Mouse (Mus musculus) hindbrain, postnatal 0 days (tissue): Measurements from ENCODE around the gene Tmcc3. TPM values are rescaled to one million over a fixed set of nuclear protein-coding genes. Genes with fewer than 3 reads are reported as not detected.

Source experiments
- ATAC-seq: fragments of 200-750 bp; cut with Nextera tagmentation; 2 replicates; pipeline ENCODE4 v1.8.0; 2017; ENCODE audit warnings: mild to moderate bottlenecking, moderate TSS enrichment, moderate library complexity
- DNase-seq: peaks from one replicate; pipeline ENCODE4 v3.0.0-alpha.2; 2015; ENCODE audit warnings: low spot score
- H3K27ac ChIP-seq: fragments of 300-500 bp; sonication (generic); 2 replicates; pipeline ENCODE4 v1.5.1; 2014; ENCODE audit warnings: mild to moderate bottlenecking
- H3K27me3 ChIP-seq: fragments of 300-500 bp; sonication (generic); 2 replicates; pipeline ENCODE4 v1.6.1; 2014; ENCODE audit warnings: low read length, mixed read lengths; ENCODE audit not compliant: insufficient read depth
- H3K36me3 ChIP-seq: fragments of 300-500 bp; sonication (generic); 2 replicates; pipeline ENCODE4 v1.6.1; 2014; ENCODE audit warnings: low read length, mixed read lengths; ENCODE audit not compliant: insufficient read depth
- H3K4me1 ChIP-seq: fragments of 300-500 bp; sonication (generic); 2 replicates; pipeline ENCODE4 v1.6.1; 2014; ENCODE audit warnings: antibody characterized with exemption, low read length, mixed read lengths; ENCODE audit not compliant: insufficient read depth
- H3K4me2 ChIP-seq: fragments of 300-500 bp; sonication (generic); 2 replicates; pipeline ENCODE4 v1.6.1; 2014; ENCODE audit warnings: low read depth, mild to moderate bottlenecking, low read length, moderate library complexity, mixed read lengths
- H3K4me3 ChIP-seq: fragments of 300-500 bp; sonication (generic); 2 replicates; pipeline ENCODE4 v1.5.1; 2014; ENCODE audit warnings: low read length
- H3K9ac ChIP-seq: fragments of 300-500 bp; sonication (generic); replicated peaks from 2 replicates; pipeline ENCODE4 v1.6.1; 2014; ENCODE audit warnings: mild to moderate bottlenecking, low read length, moderate library complexity, mixed read lengths
- H3K9me3 ChIP-seq: fragments of 300-500 bp; sonication (generic); 2 replicates; pipeline ENCODE4 v1.6.1; 2016; ENCODE audit warnings: low read length, mixed read lengths
- CTCF ChIP-seq: IDR thresholded peaks from 2 replicates; pipeline ENCODE4 v1.5.1; 2016; ENCODE audit warnings: antibody characterized with exemption, control low read depth, low read depth
- WGBS: fragments of 180-500 bp; shearing (Covaris S2); extraction: QIAGEN DNeasy Blood & Tissue Kit; methylation state at CpG from one replicate; pipeline ENCODE4 v1.1.7; 2014; 5-methylcytosine and 5-hydroxymethylcytosine counted together
- polyA plus RNA-seq: library from polyadenylated mRNA; unstranded; fragments of >200 nt; fragmentation: Nextera tagmentation; extraction: Ambion mirVana; gene quantifications from 2 replicates; pipeline ENCODE4 v1.2.1, GENCODE M21; 2015
- total RNA-seq: library from RNA; depleted of rRNA; stranded (reverse); fragments of >200 nt; gene quantifications from 2 replicates; pipeline ENCODE4 v1.2.3, GENCODE M21; 2014

The Tmcc3 gene
- total and polyA plus RNA-seq, 2 experiments from 2014 or later, result 9.7 to 15.3 TPM

GRCm38 (mm10) chr10:94426921-94427270 lies 115.1 kb downstream of the Tmcc3 start:
- no peak overlapping the region for H3K4me3 ChIP-seq
- H3K27me3 ChIP-seq, result no peaks in the 10 kb centered on the region
- H3K9ac ChIP-seq, result 0 out of 2 replicates have a peak overlapping the region, but pooled peaks have one; percentile 17
- H3K4me1 ChIP-seq, result peaks cover 5% of the 10 kb centered on the region
- 70% methylated on average over 15 of the region's 15 CpGs for WGBS
- peak overlapping the region; percentile 60; the same call in 1 of the 2 replicates for H3K27ac ChIP-seq
- TF ChIP-seq CTCF, result no peak
- DNase-seq (no peak), ATAC-seq (no peak)
- H3K9me3 ChIP-seq, result no peaks in the 10 kb centered on the region
- H3K36me3 ChIP-seq, result no peaks in the 10 kb centered on the region
- peak overlapping the region; percentile 6; the same call in 1 of the 2 replicates for H3K4me2 ChIP-seq

DNA sequence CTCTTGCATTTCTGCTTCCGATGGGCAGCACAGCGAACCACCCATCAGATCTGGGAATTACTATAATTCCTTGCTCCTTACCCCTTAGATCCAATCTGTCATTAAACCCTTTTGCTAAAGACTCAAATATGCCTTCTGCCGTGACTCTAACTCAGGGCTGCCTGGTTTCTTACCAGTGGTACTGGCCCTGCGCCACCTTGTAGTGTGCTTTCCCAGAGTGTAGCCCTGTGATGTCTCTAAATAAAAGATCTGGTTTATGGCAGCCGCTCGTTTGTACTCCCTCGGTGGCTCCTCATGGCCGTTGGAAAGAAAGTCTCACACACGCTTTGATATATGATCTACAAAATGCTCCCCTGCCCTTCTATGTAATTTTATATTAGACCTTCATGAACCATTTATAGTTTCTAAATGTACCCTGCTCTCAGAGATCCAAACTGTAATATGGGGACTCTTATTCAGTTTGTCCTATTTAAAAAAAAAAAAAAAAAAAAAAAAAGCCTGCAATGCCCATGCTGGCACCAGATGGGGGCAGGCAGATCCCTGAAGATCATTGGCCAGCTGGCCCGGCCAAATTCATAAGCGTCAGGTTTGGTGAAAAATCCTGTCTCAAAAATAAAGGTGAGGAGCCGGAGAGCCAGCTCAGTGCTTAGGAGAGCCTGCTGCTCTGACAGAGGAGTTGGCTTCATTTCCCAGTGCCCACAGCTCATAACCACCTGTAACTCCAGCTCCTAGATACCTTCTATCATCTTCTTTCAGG lies 116.6 kb downstream of the Tmcc3 start:
- Histone ChIP-seq H3K27ac (no peak overlapping the region), H3K27me3 (no peaks in the 10 kb centered on the region), H3K9ac (no peak overlapping the region), H3K4me2 (no peak overlapping the region; the same call in 1 of the 2 replicates), H3K4me3 (no peak overlapping the region), H3K36me3 (no peaks in the 10 kb centered on the region), H3K4me1 (peaks cover 5% of the 10 kb centered on the region), H3K9me3 (no peaks in the 10 kb centered on the region)
- WGBS, result 54% methylated on average over 12 of the region's 12 CpGs
- peak; percentile 74 for DNase-seq
- no peak for ATAC-seq
- TF ChIP-seq CTCF, result peak; percentile 53

DNA sequence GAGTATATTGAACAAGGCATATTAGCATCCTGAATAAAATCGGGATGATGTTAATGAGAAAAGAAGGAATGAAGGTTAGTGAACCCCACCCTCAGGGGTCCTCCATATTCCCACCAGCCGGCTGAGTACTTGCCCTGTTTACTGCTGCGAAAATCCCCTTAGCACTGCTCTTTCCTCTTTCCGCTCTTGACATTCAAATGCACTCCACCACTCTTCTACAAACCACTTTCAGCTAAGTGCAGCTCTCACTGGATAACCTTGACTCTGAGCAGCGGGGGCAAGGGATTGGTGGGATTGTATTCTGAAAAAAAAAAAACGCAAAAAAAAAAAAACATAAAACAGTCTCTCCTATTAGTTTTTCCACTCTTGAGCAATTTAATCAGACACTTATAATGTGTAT lies 118.8 kb downstream of the Tmcc3 start:
- WGBS, result 79% methylated on average over 6 of the region's 6 CpGs
- ATAC-seq (no peak), DNase-seq (no peak)
- Histone ChIP-seq H3K4me2 (no peak overlapping the region), H3K4me1 (peaks cover 5% of the 10 kb centered on the region), H3K27me3 (no peaks in the 10 kb centered on the region), H3K36me3 (no peaks in the 10 kb centered on the region), H3K4me3 (no peak overlapping the region), H3K9ac (no peak overlapping the region), H3K9me3 (no peaks in the 10 kb centered on the region), H3K27ac (no peak overlapping the region)
- TF ChIP-seq CTCF, result no peak

- no peak overlapping the region for H3K27ac ChIP-seq
- H3K4me2 ChIP-seq, result no peak overlapping the region
- H3K9me3 ChIP-seq, result no peaks in the 10 kb centered on the region
- H3K9ac ChIP-seq, result no peak overlapping the region
- DNase-seq (no peak), ATAC-seq (no peak)
- no peak overlapping the region for H3K4me3 ChIP-seq
- no peak for TF ChIP-seq CTCF
- 65% methylated on average over 5 of the region's 5 CpGs for WGBS
- no peaks in the 10 kb centered on the region for H3K4me1 ChIP-seq
- no peaks in the 10 kb centered on the region for H3K27me3 ChIP-seq
- H3K36me3 ChIP-seq, result no peaks in the 10 kb centered on the region
Observed at GRCm38 (mm10) chr10:94432933-94433332, 121.2 kb downstream of the Tmcc3 start.

DNA sequence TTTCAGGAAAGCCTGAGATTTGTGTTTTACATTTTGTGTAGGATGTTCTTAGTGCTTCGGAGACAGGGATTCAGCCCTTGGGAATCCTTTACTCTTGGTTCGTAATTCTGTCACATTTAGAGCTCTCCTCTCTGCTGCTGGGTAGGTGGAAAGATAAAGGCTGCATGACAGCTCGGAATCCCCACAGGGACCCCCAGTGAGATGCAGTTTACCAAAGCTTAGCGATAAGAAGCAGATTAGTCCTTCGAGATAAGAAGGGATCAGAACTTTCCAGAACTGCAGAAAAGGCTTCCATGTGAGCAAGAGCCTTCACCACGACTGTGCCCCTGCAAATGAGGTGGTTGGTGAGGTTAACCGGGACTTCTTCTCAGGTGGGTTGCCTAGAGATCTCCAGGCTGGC lies 122.2 kb downstream of the Tmcc3 start:
- no peak for DNase-seq
- WGBS, result 49% methylated on average over 7 of the region's 7 CpGs

DNA sequence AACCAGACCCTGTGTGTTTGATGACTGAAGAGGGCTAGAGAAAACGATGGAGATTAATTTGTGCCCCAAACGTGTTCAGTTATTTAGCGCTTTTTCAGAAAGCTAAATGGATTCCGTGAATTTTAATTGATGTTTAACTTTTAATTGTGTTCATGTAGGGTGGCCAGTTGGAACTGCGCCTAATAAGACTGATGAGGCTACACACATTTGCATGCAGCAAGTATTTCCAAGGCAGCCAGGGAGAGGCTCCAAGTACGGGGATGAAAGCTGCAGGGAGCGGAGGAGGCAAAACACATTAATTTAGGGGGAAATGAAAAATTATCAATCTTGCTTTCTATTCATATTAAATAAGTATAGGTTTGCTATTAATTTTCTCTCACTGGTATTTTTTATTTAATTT lies 131.0 kb downstream of the Tmcc3 start:
- Histone ChIP-seq H3K36me3 (no peaks in the 10 kb centered on the region), H3K27ac (no peak overlapping the region), H3K4me2 (no peak overlapping the region), H3K27me3 (no peaks in the 10 kb centered on the region), H3K9ac (no peak overlapping the region), H3K4me3 (no peak overlapping the region), H3K4me1 (0 out of 2 replicates have a peak, but pooled peaks cover 4% of the 10 kb centered on the region), H3K9me3 (no peaks in the 10 kb centered on the region)
- 28% methylated on average over 7 of the region's 7 CpGs for WGBS
- DNase-seq (peak; percentile 75), ATAC-seq (no peak)
- no peak for TF ChIP-seq CTCF

More for the DNA sequence above, 122.2 kb downstream of the Tmcc3 start:
- H3K4me2 ChIP-seq, result no peak overlapping the region
- no peak overlapping the region for H3K4me3 ChIP-seq
- H3K36me3 ChIP-seq, result no peaks in the 10 kb centered on the region
- no peaks in the 10 kb centered on the region for H3K9me3 ChIP-seq
- H3K4me1 ChIP-seq, result no peaks in the 10 kb centered on the region
- TF ChIP-seq CTCF, result no peak
- no peak overlapping the region for H3K9ac ChIP-seq
- ATAC-seq, result no peak
- no peaks in the 10 kb centered on the region for H3K27me3 ChIP-seq
- no peak overlapping the region for H3K27ac ChIP-seq

GRCm38 (mm10) chr10:94443453-94443852 lies 131.7 kb downstream of the Tmcc3 start:
- DNase-seq (no peak), ATAC-seq (peak; percentile 51; the same call in 1 of the 2 replicates)
- no peak for TF ChIP-seq CTCF

More at GRCm38 (mm10) chr10:94443453-94443852, 131.7 kb downstream of the Tmcc3 start:
- no peaks in the 10 kb centered on the region for H3K9me3 ChIP-seq
- H3K9ac ChIP-seq, result no peak overlapping the region
- no peak overlapping the region for H3K4me3 ChIP-seq
- H3K27me3 ChIP-seq, result no peaks in the 10 kb centered on the region
- no peak overlapping the region for H3K27ac ChIP-seq
- 88% methylated on average over 4 of the region's 4 CpGs for WGBS
- 0 out of 2 replicates have a peak, but pooled peaks cover 4% of the 10 kb centered on the region for H3K4me1 ChIP-seq
- no peak overlapping the region for H3K4me2 ChIP-seq
- H3K36me3 ChIP-seq, result no peaks in the 10 kb centered on the region
